Mouse (Mus musculus): ENCODE results near the gene Tm9sf4. TPM values are rescaled to one million over a fixed set of nuclear protein-coding genes. Genes with fewer than 3 reads are reported as not detected.
A peak's percentile ranks its signal among the peaks of the same experiment; 100 is the strongest.

The Tm9sf4 gene
- total RNA-seq, 2 experiments from 2014 or later, result 66.4 to 69.6 TPM

DNA sequence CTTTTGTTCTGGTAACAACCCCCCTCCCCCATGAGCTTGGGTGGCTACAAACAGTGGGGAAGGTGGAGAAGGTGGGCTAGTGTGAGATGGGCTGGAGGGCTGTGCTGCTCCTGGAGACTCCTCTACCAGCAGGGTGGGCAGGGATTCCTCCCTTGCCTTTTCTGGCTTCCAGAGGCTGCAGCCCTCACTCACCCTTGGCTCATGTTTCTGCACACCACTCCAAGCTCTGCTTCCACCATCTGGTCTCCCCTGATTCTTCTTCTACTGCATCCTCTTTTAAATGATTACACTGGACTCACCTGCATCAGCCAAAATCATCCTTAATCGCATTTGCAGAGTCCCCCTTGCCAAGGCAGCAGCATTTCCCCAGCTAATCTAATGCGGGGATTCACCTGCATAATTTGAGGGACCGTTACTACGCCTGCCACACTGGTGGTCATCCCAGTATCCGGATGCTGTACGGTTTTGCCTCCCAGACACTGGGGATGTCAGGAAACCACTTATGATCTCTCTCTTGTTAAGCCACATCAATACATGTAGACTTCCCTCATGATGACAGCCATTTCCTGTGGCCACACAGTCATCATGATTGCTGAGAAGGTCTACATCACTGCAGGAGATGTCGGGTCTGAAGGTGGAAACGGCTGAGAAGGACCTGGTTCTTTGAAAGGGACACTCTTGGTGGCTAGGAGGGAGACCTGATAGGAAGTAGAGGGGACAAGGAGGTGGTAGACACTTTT lies 9.0 kb upstream of the Tm9sf4 start:
- no peak for DNase-seq
- intact Hi-C loops (cut with DNase I), result no loop called here

GRCm38 (mm10) chr2:153153033-153153450 lies 8.1 kb upstream of the Tm9sf4 start:
- intact Hi-C loops (cut with DNase I), result no loop called here
- DNase-seq, result no peak

DNA sequence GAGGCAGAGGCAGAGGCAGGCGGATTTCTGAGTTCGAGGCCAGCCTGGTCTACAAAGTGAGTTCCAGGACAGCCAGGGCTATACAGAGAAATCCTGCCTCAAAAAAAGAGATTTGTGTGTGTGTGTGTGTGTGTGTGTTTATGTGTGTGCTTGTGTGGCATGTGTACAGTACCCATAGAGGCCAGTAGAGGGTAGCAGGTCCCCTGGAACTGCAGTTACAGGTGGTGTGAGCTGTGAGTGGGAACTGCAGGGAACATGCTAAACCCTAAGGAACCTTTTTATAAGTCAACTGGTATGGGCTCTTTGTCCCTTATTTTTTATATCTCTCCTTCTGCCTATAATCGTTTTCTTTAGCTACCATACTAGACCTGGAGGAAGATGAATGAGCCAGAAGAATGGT lies 3.8 kb upstream of the Tm9sf4 start:
- intact Hi-C loops (cut with DNase I), result no loop called here
- DNase-seq, result no peak

GRCm38 (mm10) chr2:153160133-153160532 lies 970 bp upstream of the Tm9sf4 start:
- intact Hi-C loops (cut with DNase I), result loop anchor here (5.0 kb wide), 1 partner anchor 77 kb away; no protein-coding TSS in a partner anchor
- no peak for DNase-seq

DNA sequence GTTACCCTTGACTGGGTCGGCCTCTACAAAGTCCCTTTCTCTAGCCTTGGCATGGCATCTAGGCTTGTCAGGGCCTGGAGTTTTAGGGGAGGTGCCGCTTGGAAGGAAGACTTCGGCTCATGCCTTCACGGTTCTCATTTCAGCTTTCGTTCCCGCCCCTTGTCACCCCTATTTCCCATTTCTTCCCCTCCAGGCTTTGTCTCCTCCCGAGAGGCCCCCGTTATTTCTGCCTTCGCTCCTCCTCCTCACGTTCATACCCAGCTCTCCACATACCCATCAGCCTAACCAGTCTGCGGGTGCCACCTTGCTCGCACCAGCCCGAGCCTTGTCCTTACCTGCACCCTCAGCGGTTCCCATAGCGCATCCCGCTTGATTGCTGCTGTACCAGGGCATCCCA lies 579 bp downstream of the Tm9sf4 start:
- intact Hi-C loops (cut with DNase I), result loop anchor here (5.0 kb wide), 1 partner anchor 76 kb away; no protein-coding TSS in a partner anchor
- DNase-seq, result no peak

DNA sequence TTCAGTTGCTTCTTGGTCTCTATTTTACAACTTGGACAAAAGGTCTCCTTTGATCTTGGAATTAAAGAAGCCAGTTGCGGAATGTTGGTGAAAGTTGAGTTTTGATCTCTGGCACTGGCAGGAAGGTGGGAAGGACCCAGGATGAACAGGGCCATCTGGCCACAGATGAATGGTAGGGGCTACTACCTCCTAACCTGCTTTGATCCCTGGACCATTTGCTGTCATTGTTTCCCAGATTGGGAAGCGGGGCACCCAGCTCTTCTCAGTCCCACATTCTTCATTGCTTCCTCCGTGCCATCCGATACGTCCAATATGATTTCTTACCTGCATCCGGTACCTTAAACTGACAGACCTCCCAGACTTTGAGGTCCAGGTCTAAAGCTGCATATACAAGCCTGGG lies 6.0 kb downstream of the Tm9sf4 start:
- DNase-seq, result no peak
- intact Hi-C loops (cut with DNase I), result no loop called here

GRCm38 (mm10) chr2:153168134-153168820 lies 7.2 kb downstream of the Tm9sf4 start:
- intact Hi-C loops (cut with DNase I), result no loop called here
- DNase-seq, result peak; percentile 32 to 38

GRCm38 (mm10) chr2:153170490-153171224 lies 9.6 kb downstream of the Tm9sf4 start:
- intact Hi-C loops (cut with DNase I), result no loop called here
- DNase-seq, result no peak

- no peak for DNase-seq
- intact Hi-C loops (cut with DNase I), result no loop called here
Observed at GRCm38 (mm10) chr2:153171966-153172365, 10.9 kb downstream of the Tm9sf4 start.

DNA sequence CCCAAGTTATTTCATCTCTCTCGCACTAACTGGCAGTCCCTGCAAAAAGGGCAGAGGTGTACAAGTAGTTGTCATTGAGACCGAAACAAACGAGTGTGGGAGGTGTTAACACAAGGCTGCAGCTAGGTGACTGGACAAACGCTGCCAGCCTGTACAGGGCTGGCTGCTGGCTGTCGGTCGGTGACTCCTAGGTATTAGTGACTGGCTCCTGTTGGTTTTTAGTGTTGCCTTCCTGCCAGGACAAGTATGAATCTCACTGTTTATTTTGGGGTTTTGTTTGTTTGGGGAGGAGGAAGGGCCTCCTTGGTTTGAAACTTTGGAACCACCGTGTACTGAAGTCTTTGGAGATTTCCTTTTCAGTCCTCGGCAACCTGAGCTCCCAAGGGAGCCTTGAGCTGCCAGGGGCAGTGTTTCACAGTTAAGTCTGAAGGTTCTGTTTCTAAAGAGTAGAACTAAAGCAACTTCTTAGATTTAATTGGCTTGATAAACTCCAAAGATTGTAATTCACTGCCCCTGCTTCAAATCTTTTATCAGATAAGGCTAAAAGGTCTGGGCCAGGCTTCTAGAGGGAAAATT lies 15.0 kb downstream of the Tm9sf4 start:
- intact Hi-C loops (cut with DNase I), result no loop called here
- no peak for DNase-seq

- intact Hi-C loops (cut with DNase I), result no loop called here
- no peak for DNase-seq
Observed at GRCm38 (mm10) chr2:153177188-153177587, 16.1 kb downstream of the Tm9sf4 start.

GRCm38 (mm10) chr2:153179126-153179860 lies 18.2 kb downstream of the Tm9sf4 start:
- intact Hi-C loops (cut with DNase I), result no loop called here
- DNase-seq, result no peak

DNA sequence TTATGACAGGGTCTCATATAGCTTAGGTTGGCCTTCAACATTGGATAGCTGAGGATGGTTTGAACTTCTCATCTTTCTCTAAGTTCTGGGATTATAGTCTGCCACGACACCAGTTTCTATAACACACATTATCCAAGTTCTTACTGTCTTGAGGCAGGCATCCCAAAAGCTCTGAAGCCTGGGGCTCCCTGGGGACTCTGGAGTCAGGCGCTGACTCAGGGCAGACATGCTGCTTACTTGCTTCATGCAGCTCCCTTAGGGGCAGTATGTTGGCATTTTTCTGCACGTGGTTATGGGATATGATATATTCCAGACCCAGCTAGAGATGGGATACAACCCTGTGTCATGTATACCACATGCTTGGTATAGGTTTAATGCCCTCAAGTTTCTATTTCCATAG lies 18.9 kb downstream of the Tm9sf4 start:
- intact Hi-C loops (cut with DNase I), result no loop called here
- no peak for DNase-seq

DNA sequence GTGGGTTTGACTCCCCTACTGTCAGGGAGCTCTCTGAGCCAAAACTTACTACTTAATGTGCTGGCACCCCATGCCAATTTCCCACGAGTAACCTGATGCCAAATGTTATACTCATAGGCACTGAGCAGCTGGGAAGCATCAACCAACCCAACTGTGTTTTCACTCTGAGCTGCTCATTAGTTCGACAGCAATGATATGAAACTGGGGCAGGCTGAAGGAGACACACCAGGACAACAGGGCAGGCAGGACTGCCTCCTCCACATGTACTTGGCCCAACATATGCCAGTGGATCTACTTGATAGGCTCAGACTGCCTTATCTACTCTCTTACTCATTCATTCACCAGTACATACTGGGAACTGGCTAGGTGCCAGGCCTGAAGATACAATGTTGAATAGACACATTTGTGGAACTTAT lies 25.1 kb downstream of the Tm9sf4 start:
- intact Hi-C loops (cut with DNase I), result no loop called here
- DNase-seq, result peak; percentile 17 to 22

DNA sequence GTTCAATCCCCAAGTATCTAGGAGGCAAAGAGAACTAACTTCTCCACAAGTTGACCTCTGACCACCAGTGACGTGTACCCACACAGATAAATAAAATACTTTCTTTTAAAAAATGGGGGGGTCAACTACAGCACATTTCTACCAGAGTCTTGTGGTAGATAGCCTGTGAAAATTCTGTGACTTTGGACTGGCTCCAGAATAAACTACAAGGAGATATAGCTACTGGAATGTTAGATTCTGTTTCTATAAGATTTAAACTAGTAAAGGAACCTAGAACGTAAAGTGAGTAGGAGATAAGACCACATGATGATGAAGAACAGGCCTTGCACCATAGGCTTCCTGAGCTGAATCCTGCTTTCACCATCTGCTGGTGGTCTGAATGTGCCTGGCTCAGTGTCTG lies 26.7 kb downstream of the Tm9sf4 start:
- intact Hi-C loops (cut with DNase I), result no loop called here
- no peak for DNase-seq

- DNase-seq, result no peak
- intact Hi-C loops (cut with DNase I), result no loop called here
Observed at GRCm38 (mm10) chr2:153191242-153191641, 30.1 kb downstream of the Tm9sf4 start.

- intact Hi-C loops (cut with DNase I), result no loop called here
- no peak for DNase-seq
Observed at GRCm38 (mm10) chr2:153194255-153194654, 33.2 kb downstream of the Tm9sf4 start.

DNA sequence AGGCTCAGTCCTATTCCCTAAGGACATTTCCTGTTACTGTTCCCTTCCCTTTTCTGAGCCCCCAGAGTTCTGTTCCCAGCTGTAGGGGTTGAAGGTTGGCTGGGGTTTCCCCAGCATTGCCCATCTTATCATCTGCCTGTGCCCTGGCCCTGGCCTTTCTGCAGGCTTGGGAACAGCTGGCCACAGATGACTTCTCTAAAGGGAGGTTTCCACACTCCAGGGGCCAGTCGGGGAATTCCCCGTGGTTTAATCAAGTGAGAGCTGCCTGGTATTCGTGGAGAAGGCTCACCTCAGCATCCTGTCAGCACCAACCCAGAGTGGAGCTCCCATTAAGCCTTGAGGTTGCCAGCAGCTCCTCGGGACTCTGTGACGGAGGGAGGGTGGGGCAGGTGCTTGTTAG lies 37.4 kb downstream of the Tm9sf4 start:
- DNase-seq, result peak in 1 of 2 experiments; percentile 15
- intact Hi-C loops (cut with DNase I), result no loop called here

GRCm38 (mm10) chr2:153199114-153199513 lies 38.0 kb downstream of the Tm9sf4 start:
- no peak for DNase-seq
- intact Hi-C loops (cut with DNase I), result no loop called here

GRCm38 (mm10) chr2:153202766-153203165 lies 41.7 kb downstream of the Tm9sf4 start:
- no peak for DNase-seq
- intact Hi-C loops (cut with DNase I), result no loop called here
